ENCODE assay signal across 11 mouse cellular contexts in the genomic region with DNA sequence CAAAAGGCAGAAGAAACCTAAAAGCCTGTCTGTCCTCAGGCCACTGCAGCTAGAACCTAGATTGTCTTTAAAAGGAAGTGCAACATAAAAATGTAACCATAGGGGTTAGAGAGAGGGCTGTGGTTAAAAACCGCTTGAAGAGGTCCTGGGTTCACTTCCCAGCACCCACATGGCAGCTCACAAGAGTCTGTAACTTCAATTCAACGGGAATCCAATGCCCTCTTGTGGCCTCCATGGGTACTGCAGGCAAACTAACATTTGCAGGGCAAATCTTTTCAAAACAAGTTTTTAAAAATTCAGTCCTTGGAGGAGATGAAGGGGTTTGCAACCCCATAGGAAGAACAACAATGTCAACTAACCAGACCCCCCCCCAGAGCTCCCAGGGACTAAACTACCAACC. TPM values are rescaled to one million over a fixed set of nuclear protein-coding genes. Genes with fewer than 3 reads are reported as not detected.
A peak's percentile ranks its signal among the peaks of the same experiment; 100 is the strongest.
DNase-seq lines count a peak whose midpoint lies in the region; ATAC-seq and TF ChIP-seq lines count a peak whose summit lies in the region.
"Had no signal": no experiment of that assay in that cellular context is flagged by ENCODE, and none has a peak within 500 bp of the region (broad histone marks: within the 10 kb centered on the region; RNA-seq: fewer than 3 reads in every experiment).

No protein-coding gene starts in this region.

- no peak overlapping the region for H3K4me3 ChIP-seq in liver, adult 2 months (ENCODE audit: insufficient read depth, low read depth, low read length)
- H3K4me3 ChIP-seq in liver, embryonic 12.5 days: no peak overlapping the region
- no peak overlapping the region for H3K4me3 ChIP-seq in bone marrow, adult 2 months (replicated peaks; ENCODE audit: control insufficient read depth, low read depth, low read length)
- H3K4me3 ChIP-seq in neural tube, embryonic 11.5 days (ENCODE audit: low read depth, low read length): no peak overlapping the region
- H3K4me3 ChIP-seq: embryonic facial prominence, embryonic 12.5 days had no signal

- no peaks in the 10 kb centered on the region for H3K27me3 ChIP-seq in liver, adult 2 months (ENCODE audit: control insufficient read depth, insufficient read depth, low read length)
- no peaks in the 10 kb centered on the region for H3K27me3 ChIP-seq in liver, embryonic 12.5 days (replicated peaks)
- H3K27me3 ChIP-seq in neural tube, embryonic 11.5 days (ENCODE audit: control insufficient read depth, insufficient read depth, low read length): no peaks in the 10 kb centered on the region
- H3K27me3 ChIP-seq: embryonic facial prominence, embryonic 12.5 days had no signal

- no peak for ATAC-seq in liver, embryonic 12.5 days
- ATAC-seq in neural tube, embryonic 11.5 days (ENCODE audit: insufficient read depth, low FRiP score, low TSS enrichment): no peak

- TF ChIP-seq CTCF in liver, adult 2 months (IDR thresholded peaks at IDR 0.05; ENCODE audit: low read depth, low read length): peak; percentile 48
- peak; percentile 42 for TF ChIP-seq CTCF in bone marrow, adult 2 months (IDR thresholded peaks at IDR 0.05; ENCODE audit: control insufficient read depth, insufficient read depth, low read length)

- H3K36me3 ChIP-seq in liver, adult 2 months (ENCODE audit: control insufficient read depth, insufficient read depth, low read length): peaks cover 8% of the 10 kb centered on the region
- H3K36me3 ChIP-seq in liver, embryonic 12.5 days: peaks cover 53% of the 10 kb centered on the region
- H3K36me3 ChIP-seq in neural tube, embryonic 11.5 days (ENCODE audit: control insufficient read depth, insufficient read depth, low read length): no peaks in the 10 kb centered on the region

- no peak overlapping the region for H3K9ac ChIP-seq in liver, adult 2 months (ENCODE audit: low read depth, low read length)
- no peak overlapping the region for H3K9ac ChIP-seq in liver, embryonic 12.5 days
- no peak overlapping the region for H3K9ac ChIP-seq in neural tube, embryonic 11.5 days (ENCODE audit: low read length)
- H3K9ac ChIP-seq: embryonic facial prominence, embryonic 12.5 days; hindbrain, embryonic 14.5 days had no signal

- peaks cover 4% of the 10 kb centered on the region for H3K9me3 ChIP-seq in liver, embryonic 12.5 days (replicated peaks)
- H3K9me3 ChIP-seq in neural tube, embryonic 11.5 days (ENCODE audit: control insufficient read depth, low read length): no peaks in the 10 kb centered on the region
- H3K9me3 ChIP-seq: embryonic facial prominence, embryonic 12.5 days had no signal

- peak overlapping the region; percentile 65 for H3K27ac ChIP-seq in liver, adult 2 months (replicated peaks; ENCODE audit: insufficient read depth, low read depth, low read length)
- no peak overlapping the region for H3K27ac ChIP-seq in liver, embryonic 12.5 days
- no peak overlapping the region for H3K27ac ChIP-seq in bone marrow, adult 2 months (ENCODE audit: control insufficient read depth, insufficient read depth, low read depth, low read length, poor library complexity)
- no peak overlapping the region for H3K27ac ChIP-seq in neural tube, embryonic 11.5 days (ENCODE audit: low read depth, low read length)
- H3K27ac ChIP-seq: embryonic facial prominence, embryonic 12.5 days; hindbrain, embryonic 14.5 days; macrophage had no signal

- DNase-seq in embryo, embryonic 10.5 days (ENCODE audit: low spot score): peak; percentile 55
- DNase-seq in embryo, embryonic 10 days (ENCODE audit: low spot score): no peak
- DNase-seq in liver, adult 2 months (ENCODE audit: extremely low read depth, low read depth, low spot score): no peak
- DNase-seq in neural tube, embryonic 11.5 days (ENCODE audit: low spot score): peak; percentile 39
- no peak for DNase-seq in right cerebral cortex, adult 18-20 months
- no peak for DNase-seq in ovary, postnatal 36 days (ENCODE audit: low spot score)

- 49% methylated on average over 2 of the region's 2 CpGs for WGBS in liver, adult 2 months
- WGBS in liver, embryonic 12.5 days (ENCODE audit: insufficient replicate concordance): 15% methylated on average over 2 of the region's 2 CpGs
- 12% methylated on average over 2 of the region's 2 CpGs for WGBS in bone marrow, adult 2 months
- WGBS in neural tube, embryonic 11.5 days: 26% methylated on average over 2 of the region's 2 CpGs

- no peak overlapping the region for H3K4me2 ChIP-seq in liver, embryonic 12.5 days
- H3K4me2 ChIP-seq in neural tube, embryonic 11.5 days (ENCODE audit: low read depth): no peak overlapping the region
- H3K4me2 ChIP-seq: embryonic facial prominence, embryonic 12.5 days; hindbrain, embryonic 14.5 days had no signal

- no peak for TF ChIP-seq POLR2A in liver, adult 2 months (IDR thresholded peaks at IDR 0.05; ENCODE audit: extremely low read depth, insufficient read depth, low read length)
- no peak for TF ChIP-seq POLR2A in bone marrow, adult 2 months (IDR thresholded peaks at IDR 0.05; ENCODE audit: borderline replicate concordance, control insufficient read depth, low read depth, low read length)

- H3K79me2 ChIP-seq in liver, adult 2 months (ENCODE audit: control insufficient read depth, insufficient read depth, low read length): peaks cover 11% of the 10 kb centered on the region; the same call in 1 of the 2 replicates

- H3K4me1 ChIP-seq in liver, adult 2 months (ENCODE audit: control insufficient read depth, insufficient read depth, low read length): peaks cover 25% of the 10 kb centered on the region
- H3K4me1 ChIP-seq in liver, embryonic 12.5 days: peaks cover 13% of the 10 kb centered on the region
- H3K4me1 ChIP-seq in bone marrow, adult 2 months (ENCODE audit: control insufficient read depth, insufficient read depth, low read length): no peaks in the 10 kb centered on the region; the same call in 1 of the 2 replicates
- peaks cover 10% of the 10 kb centered on the region; the same call in 1 of the 2 replicates for H3K4me1 ChIP-seq in neural tube, embryonic 11.5 days (ENCODE audit: control insufficient read depth, insufficient read depth, low read length)

RNA-seq across cellular contexts. Expression of gene Coq8a, which starts 31.2 kb away (rescaled TPM):
- 137 and 197 TPM in 2 replicates for total RNA-seq in liver, adult 2 months (2014; rRNA removed)
- polyA plus RNA-seq in liver, adult 2 months (2012; rRNA removed): 387 and 444 TPM in 2 replicates
- polyA plus RNA-seq in liver, embryonic 12.5 days (2016; fragmentation: Nextera tagmentation; extraction: Ambion mirVana): 5.0 and 7.8 TPM in 2 replicates
- polyA plus RNA-seq in bone marrow, adult 2 months (2011; ENCODE audit: insufficient read depth, insufficient read length, low replicate concordance, missing spikeins): 7.7 and 8.2 TPM in 2 replicates
- polyA plus RNA-seq in neural tube, embryonic 11.5 days (2014; fragmentation: Nextera tagmentation; extraction: Ambion mirVana): 1.4 and 1.8 TPM in 2 replicates

RNA-seq across cellular contexts. Expression of gene Psen2, which starts 32.7 kb away (rescaled TPM):
- total RNA-seq in liver, adult 2 months (2014; rRNA removed): 247 and 256 TPM in 2 replicates
- polyA plus RNA-seq in liver, adult 2 months (2012; rRNA removed): 711 and 783 TPM in 2 replicates
- polyA plus RNA-seq in liver, embryonic 12.5 days (2016; fragmentation: Nextera tagmentation; extraction: Ambion mirVana): 20.9 and 21.3 TPM in 2 replicates
- 43.0 and 58.1 TPM in 2 replicates for polyA plus RNA-seq in bone marrow, adult 2 months (2011; ENCODE audit: insufficient read depth, insufficient read length, low replicate concordance, missing spikeins)
- 6.4 and 7.5 TPM in 2 replicates for polyA plus RNA-seq in neural tube, embryonic 11.5 days (2014; fragmentation: Nextera tagmentation; extraction: Ambion mirVana)

Comparison
In these comparisons a context has a peak if more than half of its experiments do, and no peak if none do; other contexts are left out.
1. DNase-seq: peak in embryo, embryonic 10.5 days (single experiment) and neural tube, embryonic 11.5 days (single experiment); none in embryo, embryonic 10 days (single experiment), liver, adult 2 months (single experiment), right cerebral cortex, adult 18-20 months (single experiment) and ovary, postnatal 36 days (single experiment).
2. RNA of gene Coq8a, which starts 31.2 kb away (polyA plus RNA-seq): 387 to 444 TPM in liver, adult 2 months; 7.7 to 8.2 TPM in bone marrow, adult 2 months, 5.0 to 7.8 TPM in liver, embryonic 12.5 days and 1.4 to 1.8 TPM in neural tube, embryonic 11.5 days; every median in the first group is over 10 times any median in the second.
3. RNA of gene Psen2, which starts 32.7 kb away (polyA plus RNA-seq): 711 to 783 TPM in liver, adult 2 months; 43.0 to 58.1 TPM in bone marrow, adult 2 months, 20.9 to 21.3 TPM in liver, embryonic 12.5 days and 6.4 to 7.5 TPM in neural tube, embryonic 11.5 days; every median in the first group is over 10 times any median in the second.